Mouse (Mus musculus): ENCODE measurements at regions not wholly inside any gene's neighbourhood (a gene's known extent, or its start where the extent isn't known, plus 50 kb on each side); places are given as distances from the start of the nearest gene placed in this dataset.
A peak's percentile ranks its signal among the peaks of the same experiment; 100 is the strongest.

DNA sequence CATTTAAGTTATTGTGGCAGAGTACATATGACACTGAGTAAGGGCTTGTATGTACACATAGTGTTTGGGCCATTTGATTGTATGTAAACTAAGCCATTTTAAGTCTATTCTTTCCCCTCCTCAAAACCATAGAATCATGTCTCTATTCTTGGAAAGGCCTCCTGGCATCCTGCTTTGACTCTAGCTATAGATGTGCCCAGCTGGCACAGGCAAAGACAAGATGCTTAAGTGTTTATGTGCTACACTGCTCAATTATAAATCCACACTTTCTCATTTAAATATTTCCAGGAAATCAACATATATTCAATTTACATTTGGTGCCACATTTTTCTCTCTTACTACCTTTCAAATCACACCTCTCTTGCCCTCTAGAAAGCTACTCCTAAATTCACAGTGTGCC lies 97.6 kb upstream of the Bdnf start:
- DNase-seq (ENCODE audit: low read depth, low spot score) = no peak

DNA sequence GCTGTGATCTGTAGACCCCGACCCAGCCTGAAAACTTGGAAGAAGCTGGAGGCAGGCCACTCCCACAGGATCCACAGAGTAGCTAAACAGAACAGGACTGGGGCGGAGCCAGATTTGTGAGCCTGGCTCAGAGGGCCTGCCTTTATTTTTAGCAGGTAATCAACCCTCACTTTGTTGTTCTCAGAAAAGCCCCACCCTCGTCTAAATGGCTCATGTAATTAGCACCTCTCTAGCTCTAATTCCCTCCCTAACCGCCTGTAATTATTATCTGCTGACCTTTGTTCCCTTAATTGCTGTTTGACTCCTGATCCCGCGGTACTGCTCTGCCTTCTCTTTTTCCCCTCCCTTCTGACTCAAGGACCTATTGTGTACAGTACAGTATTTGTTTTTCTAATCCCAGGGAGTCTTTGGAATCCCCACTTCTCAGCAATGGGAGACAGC lies 95.6 kb upstream of the Bdnf start:
- peak; percentile 22 for DNase-seq (ENCODE audit: low read depth, low spot score)

DNA sequence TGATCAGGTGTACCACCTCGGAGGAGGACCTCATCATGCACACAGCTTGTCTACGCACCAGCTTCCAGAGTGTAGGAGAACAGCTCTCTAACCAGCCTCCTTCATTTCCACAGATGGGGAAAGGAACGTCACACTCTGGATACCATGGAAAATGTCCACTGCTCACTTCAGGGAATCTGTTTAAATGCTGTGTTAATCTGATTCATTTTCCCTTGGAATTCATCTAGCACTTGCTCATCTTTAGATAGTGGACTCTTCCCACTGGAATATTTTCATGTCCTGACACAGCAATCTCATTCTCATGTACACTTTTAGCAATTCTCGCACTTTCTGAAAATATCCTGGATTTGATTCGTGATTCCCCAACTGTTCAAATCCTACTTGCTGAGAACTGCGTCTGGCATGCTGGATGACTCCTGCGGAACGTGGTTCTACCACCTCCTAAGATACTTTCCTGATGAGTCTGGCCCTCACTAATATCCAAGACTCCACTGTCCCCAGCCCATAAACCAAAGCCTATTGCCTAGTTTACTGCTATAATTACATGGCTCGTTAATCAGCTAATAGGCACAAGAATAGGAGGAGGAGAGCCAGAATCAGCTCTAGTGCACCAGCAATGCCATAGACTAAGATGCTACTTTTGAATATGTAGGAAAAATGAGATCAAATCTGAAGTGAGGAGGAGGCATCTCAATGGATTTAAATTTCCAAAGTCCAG lies 56.0 kb upstream of the Bdnf start:
- DNase-seq (ENCODE audit: low read depth, low spot score) = no peak

DNA sequence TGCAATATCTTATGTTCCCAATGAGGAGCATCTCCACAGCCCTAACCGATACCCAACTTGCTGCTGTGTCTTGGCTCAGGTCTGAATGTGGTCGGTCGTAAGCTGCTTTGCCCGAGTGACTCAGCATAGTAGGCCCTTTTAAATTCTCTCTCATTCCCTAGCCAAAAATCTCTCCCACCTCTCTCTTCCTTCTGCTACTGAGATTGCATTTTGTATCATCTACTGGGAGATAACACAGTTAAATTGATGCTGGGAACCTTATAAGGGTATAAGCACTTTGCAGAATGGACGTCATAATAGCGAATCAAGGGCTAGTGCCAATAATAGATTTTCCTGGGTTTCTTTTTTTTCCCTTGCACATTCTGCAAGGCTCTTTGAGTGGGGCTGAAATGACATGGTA lies 54.8 kb upstream of the Bdnf start:
- DNase-seq (ENCODE audit: low read depth, low spot score) = no peak

DNA sequence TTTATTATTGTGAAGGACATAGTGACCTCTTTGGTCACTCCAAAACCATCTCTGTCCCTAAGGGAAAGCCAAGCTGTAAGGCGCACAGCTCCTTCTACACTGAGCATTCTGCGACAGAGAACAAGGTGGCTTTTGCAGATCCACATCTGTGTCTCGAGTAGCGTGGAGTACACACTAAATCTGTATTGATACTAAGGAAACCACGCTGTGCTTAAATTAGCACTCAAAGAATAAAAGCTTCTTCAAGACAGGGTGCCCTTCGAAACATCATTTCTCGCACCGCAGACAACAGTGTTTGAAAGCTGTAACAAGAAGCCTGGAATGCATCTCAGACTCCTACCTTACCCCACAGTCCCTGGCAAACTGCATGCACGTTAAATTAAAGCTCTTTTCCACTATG lies 52.9 kb upstream of the Bdnf start:
- DNase-seq (ENCODE audit: low read depth, low spot score) = no peak

Measured in WW6 (cell line).